Mouse (Mus musculus) activated CD4-positive, CD25-positive, alpha-beta regulatory T cell, adult 9 weeks (primary cell): ENCODE measurements around the gene 1810010D01Rik. TPM values are rescaled to one million over a fixed set of nuclear protein-coding genes. Genes with fewer than 3 reads are reported as not detected.

Experiments
- polyA plus RNA-seq: library from polyadenylated mRNA; unstranded; fragments of 100-300 nt; shearing (Covaris generic); gene quantifications from one replicate; pipeline ENCODE4 v1.2.1, GENCODE M21; 2017

Gene 1810010D01Rik
- 0.94 TPM for polyA plus RNA-seq

DNA sequence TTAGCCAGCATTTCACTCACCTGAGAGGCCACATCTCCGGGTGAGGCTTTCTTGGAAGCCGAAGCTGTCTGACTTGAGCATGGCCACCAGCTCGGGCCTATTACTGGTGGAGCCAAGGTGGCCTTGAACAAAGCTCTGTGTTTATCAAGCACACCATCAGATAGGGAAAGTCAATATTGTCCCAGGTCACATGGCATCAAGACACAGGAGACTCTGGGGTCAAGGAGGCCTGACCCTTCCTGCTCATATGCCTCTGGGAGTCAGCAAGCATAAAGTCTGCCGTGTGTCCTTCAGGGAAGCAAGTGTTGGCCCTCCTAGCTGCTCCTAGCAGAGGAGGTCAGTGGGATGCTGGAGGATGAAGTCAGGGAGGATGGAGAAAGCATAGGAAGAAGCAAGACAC lies at the start of gene 1810010D01Rik:
TSS of gene 1810010D01Rik (minus strand) at position 114 of the 400 bp plus-strand sequence.

Other genes starting within 250 kb of the 1810010D01Rik start
- 15.9 TPM for gene Tpcn2, start 75.9 kb upstream of the 1810010D01Rik start, polyA plus RNA-seq
- not detected for gene Mrgprf, start 92.7 kb upstream of the 1810010D01Rik start, polyA plus RNA-seq
- not detected for gene Mrgprd, start 106.7 kb upstream of the 1810010D01Rik start, polyA plus RNA-seq